Comparison of ENCODE assay signal across 21 mouse cellular contexts in the genomic region with DNA sequence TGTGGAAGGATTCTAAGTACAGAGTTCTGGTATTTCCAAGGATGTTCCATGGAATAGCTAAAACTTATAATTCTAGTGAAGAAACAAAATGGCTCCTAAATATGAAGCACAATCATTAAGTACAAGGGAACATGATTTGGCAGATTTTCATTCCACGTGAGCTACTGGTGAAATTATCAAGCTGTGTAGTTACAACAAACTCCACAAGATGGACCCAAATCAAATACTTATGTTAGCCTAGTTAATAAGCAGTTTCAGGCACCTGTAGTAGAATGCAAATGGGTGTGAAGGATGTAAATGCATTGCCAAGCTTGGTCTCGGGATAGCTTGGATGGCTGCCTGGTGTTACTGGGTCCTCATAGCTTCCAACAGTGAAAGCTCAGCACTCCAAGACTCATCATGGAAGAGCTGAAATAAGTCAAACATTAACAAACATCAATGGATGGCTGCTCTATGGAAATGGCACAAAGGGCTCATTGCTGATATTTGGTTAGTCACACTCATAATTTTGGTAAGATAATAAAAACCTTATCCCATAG. TPM values are rescaled to one million over a fixed set of nuclear protein-coding genes. Genes with fewer than 3 reads are reported as not detected.
DNase-seq lines count a peak whose midpoint lies in the region; ATAC-seq and TF ChIP-seq lines count a peak whose summit lies in the region.
"Had no signal": no experiment of that assay in that cellular context is flagged by ENCODE, and none has a peak within 500 bp of the region (broad histone marks: within the 10 kb centered on the region; RNA-seq: fewer than 3 reads in every experiment).

No protein-coding gene starts in this region.

- 65% methylated on average over 2 of the region's 2 CpGs for WGBS in heart, embryonic 12.5 days
- 22% methylated on average over 2 of the region's 2 CpGs for WGBS in liver, adult 2 months

- no peak overlapping the region for H3K4me3 ChIP-seq in heart, embryonic 12.5 days
- no peak overlapping the region for H3K4me3 ChIP-seq in liver, adult 2 months (ENCODE audit: insufficient read depth, low read depth, low read length)
- H3K4me3 ChIP-seq: embryonic facial prominence, embryonic 10.5 days; hindbrain, embryonic 10.5 days; neural tube, embryonic 15.5 days had no signal

- H3K9ac ChIP-seq in heart, embryonic 12.5 days: no peak overlapping the region
- no peak overlapping the region for H3K9ac ChIP-seq in liver, adult 2 months (ENCODE audit: low read depth, low read length)
- H3K9ac ChIP-seq: neural tube, embryonic 15.5 days had no signal

- H3K27ac ChIP-seq in heart, embryonic 12.5 days (ENCODE audit: poor library complexity, severe bottlenecking): no peak overlapping the region
- no peak overlapping the region for H3K27ac ChIP-seq in liver, adult 2 months (replicated peaks; ENCODE audit: insufficient read depth, low read depth, low read length)
- H3K27ac ChIP-seq: embryonic facial prominence, embryonic 10.5 days; hindbrain, embryonic 10.5 days; neural tube, embryonic 15.5 days had no signal

- H3K27me3 ChIP-seq in heart, embryonic 12.5 days (replicated peaks): no peaks in the 10 kb centered on the region
- H3K27me3 ChIP-seq in liver, adult 2 months (ENCODE audit: control insufficient read depth, insufficient read depth, low read length): no peaks in the 10 kb centered on the region
- H3K27me3 ChIP-seq: neural tube, embryonic 15.5 days had no signal

- H3K4me2 ChIP-seq in heart, embryonic 12.5 days: no peak overlapping the region
- H3K4me2 ChIP-seq: neural tube, embryonic 15.5 days had no signal

- no peaks in the 10 kb centered on the region for H3K36me3 ChIP-seq in heart, embryonic 12.5 days
- no peaks in the 10 kb centered on the region for H3K36me3 ChIP-seq in liver, adult 2 months (ENCODE audit: control insufficient read depth, insufficient read depth, low read length)
- H3K36me3 ChIP-seq: embryonic facial prominence, embryonic 10.5 days; G1E; hindbrain, embryonic 10.5 days; neural tube, embryonic 15.5 days had no signal

- H3K9me3 ChIP-seq in heart, embryonic 12.5 days (replicated peaks): no peaks in the 10 kb centered on the region
- H3K9me3 ChIP-seq: embryonic facial prominence, embryonic 10.5 days; G1E; hindbrain, embryonic 10.5 days; neural tube, embryonic 15.5 days had no signal

- no peak for ATAC-seq in heart, embryonic 12.5 days (ENCODE audit: insufficient number of reproducible peaks, low FRiP score)
- no peak for ATAC-seq in erythroblast, adult 5-6 weeks (replicated peaks; ENCODE audit: low FRiP score, poor library complexity, severe bottlenecking)
- ATAC-seq: intestine, embryonic 16.5 days had no signal

- peak; percentile 77 for DNase-seq in heart, adult 11 months
- peak; percentile 72 for DNase-seq in liver, adult 2 months (ENCODE audit: extremely low read depth, low read depth, low spot score)
- no peak for DNase-seq in liver
- peak; percentile 9 for DNase-seq in A20 (ENCODE audit: low read depth, low spot score)
- peak; percentile 50 for DNase-seq in kidney, adult 9 months
- DNase-seq in yolk sac, embryonic 10.5 days (ENCODE audit: low spot score): no peak
- DNase-seq: adrenal gland, postnatal 25 days; cerebellum, postnatal 36 days; gastrocnemius, postnatal 36 days; lung, adult 2 months; thymus, adult 2 months had no signal

- no peaks in the 10 kb centered on the region for H3K79me2 ChIP-seq in liver, adult 2 months (ENCODE audit: control insufficient read depth, insufficient read depth, low read length)

- no peak for TF ChIP-seq CTCF in liver, adult 2 months (IDR thresholded peaks at IDR 0.05; ENCODE audit: low read depth, low read length)

- no peak for TF ChIP-seq POLR2A in liver, adult 2 months (IDR thresholded peaks at IDR 0.05; ENCODE audit: extremely low read depth, insufficient read depth, low read length)

- H3K4me1 ChIP-seq in heart, embryonic 12.5 days (replicated peaks): peaks cover 11% of the 10 kb centered on the region; the same call in 1 of the 2 replicates
- peaks cover 21% of the 10 kb centered on the region for H3K4me1 ChIP-seq in liver, adult 2 months (ENCODE audit: control insufficient read depth, insufficient read depth, low read length)

RNA-seq across cellular contexts. Expression of a gene that starts 3.5 kb away (rescaled TPM):
- 0.55 and 0.74 TPM in 2 replicates for polyA plus RNA-seq in heart, embryonic 12.5 days (2016; fragmentation: Nextera tagmentation; extraction: Ambion mirVana)
- 21.8 and 25.0 TPM in 2 replicates for total RNA-seq in liver, adult 2 months (2014; rRNA removed)
- polyA plus RNA-seq in liver, adult 2 months (2012; rRNA removed): 14.2 and 17.2 TPM in 2 replicates
- not detected in 2 replicates for total RNA-seq in erythroblast, adult 5-6 weeks (2015; ENCODE audit: low replicate concordance)
- 0.70 TPM in 1 of 2 replicates, not detected in the other for total RNA-seq in erythroblast, adult 5-6 weeks (2017; ENCODE audit: low replicate concordance)
- polyA plus RNA-seq: embryonic facial prominence, embryonic 10.5 days; G1E; neural tube, embryonic 15.5 days had no signal

RNA-seq across cellular contexts. Expression of a gene that starts 29.7 kb away (rescaled TPM):
- not detected in 2 replicates for polyA plus RNA-seq in heart, embryonic 12.5 days (2016; fragmentation: Nextera tagmentation; extraction: Ambion mirVana)
- total RNA-seq in liver, adult 2 months (2014; rRNA removed): not detected in 2 replicates
- not detected in 2 replicates for polyA plus RNA-seq in liver, adult 2 months (2012; rRNA removed)
- total RNA-seq in erythroblast, adult 5-6 weeks (2015; ENCODE audit: low replicate concordance): not detected in 2 replicates
- total RNA-seq in erythroblast, adult 5-6 weeks (2017; ENCODE audit: low replicate concordance): not detected in 2 replicates
- total RNA-seq: megakaryocyte, adult 5-6 weeks had no signal
- polyA plus RNA-seq: embryonic facial prominence, embryonic 10.5 days; G1E; heart, embryonic 14.5 days; hindbrain, embryonic 10.5 days; limb, embryonic 11.5 days; lung, adult 2 months; neural tube, embryonic 15.5 days had no signal

RNA-seq across cellular contexts. Expression of a gene that starts 30.0 kb away (rescaled TPM):
- polyA plus RNA-seq in heart, embryonic 12.5 days (2016; fragmentation: Nextera tagmentation; extraction: Ambion mirVana): 0.09 and 0.19 TPM in 2 replicates
- total RNA-seq in liver, adult 2 months (2014; rRNA removed): 1.0 and 1.1 TPM in 2 replicates
- 0.62 and 0.92 TPM in 2 replicates for polyA plus RNA-seq in liver, adult 2 months (2012; rRNA removed)
- total RNA-seq in erythroblast, adult 5-6 weeks (2015; ENCODE audit: low replicate concordance): not detected in 2 replicates
- total RNA-seq in erythroblast, adult 5-6 weeks (2017; ENCODE audit: low replicate concordance): 0.28 and 0.34 TPM in 2 replicates
- polyA plus RNA-seq: embryonic facial prominence, embryonic 10.5 days; G1E; heart, embryonic 14.5 days; hindbrain, embryonic 10.5 days; neural tube, embryonic 15.5 days had no signal

RNA-seq across cellular contexts. Expression of a gene that starts 57.4 kb away (rescaled TPM):
- polyA plus RNA-seq in heart, embryonic 12.5 days (2016; fragmentation: Nextera tagmentation; extraction: Ambion mirVana): 5.6 and 6.0 TPM in 2 replicates
- total RNA-seq in liver, adult 2 months (2014; rRNA removed): 3.0 and 3.3 TPM in 2 replicates
- polyA plus RNA-seq in liver, adult 2 months (2012; rRNA removed): 1.3 and 1.7 TPM in 2 replicates
- total RNA-seq in erythroblast, adult 5-6 weeks (2015; ENCODE audit: low replicate concordance): not detected in 2 replicates
- 0.28 and 1.3 TPM in 2 replicates for total RNA-seq in erythroblast, adult 5-6 weeks (2017; ENCODE audit: low replicate concordance)

Comparison
In these comparisons a context has a peak if more than half of its experiments do, and no peak if none do; other contexts are left out.
1. DNase-seq: peak in heart, adult 11 months (single experiment), liver, adult 2 months (single experiment), A20 (single experiment) and kidney, adult 9 months (single experiment); none in liver (single experiment) and yolk sac, embryonic 10.5 days (single experiment).
2. RNA of a gene that starts 3.5 kb away (total RNA-seq): 21.8 to 25.0 TPM in liver, adult 2 months; 0.70 TPM in erythroblast, adult 5-6 weeks; every median in the first group is over 10 times any median in the second.